Mouse (Mus musculus) Patski (cell line): Measurements from ENCODE around the gene Npr1. TPM values are rescaled to one million over a fixed set of nuclear protein-coding genes. Genes with fewer than 3 reads are reported as not detected.

Source experiments
- ATAC-seq: fragments of 100-300 bp; one replicate; pipeline ENCODE4 v1.8.0; 2021
- CTCF ChIA-PET: fragments of 350-600 bp; sonication (Branson Sonifier 250); formaldehyde crosslinking; loops from one replicate; lab custom pipeline; 2022; ENCODE audit warnings: inconsistent platforms; lab: Charles Lee
- POLR2A ChIA-PET: fragments of 350-600 bp; sonication (Branson Sonifier 250); formaldehyde crosslinking; loops from one replicate; lab custom pipeline; 2022; ENCODE audit warnings: antibody characterized with exemption, inconsistent platforms; lab: Charles Lee
- DNase-seq: peaks from one replicate; pipeline ENCODE4 v3.0.0-alpha.2; 2011; ENCODE audit warnings: low read depth, low spot score
- H3K27me3 ChIP-seq: fragments of 371-371 bp; one replicate; pipeline ENCODE4 v1.5.1; 2021
- CTCF ChIP-seq: fragments of 100-300 bp; IDR thresholded peaks from one replicate; pipeline ENCODE4 v1.5.1; 2021
- in situ Hi-C: fragments of 300-500 bp; cut with MboI; formaldehyde crosslinking; loops from 3 replicates; pipeline ENCODE4 v1.11.1; 2018; ENCODE audit warnings: low pct_unique_long_range_greater_than_20kb, mixed read lengths
- polyA plus RNA-seq: library from polyadenylated mRNA; unstranded; gene quantifications from one replicate; pipeline ENCODE4 v1.2.3, GENCODE M21; 2021

The Npr1 gene
- polyA plus RNA-seq, 1 experiment from 2014 or later = 5.3 TPM

GRCm38 (mm10) chr3:90429576-90429975 lies 36.1 kb downstream of the Npr1 start:
- in situ Hi-C loops = no loop called here
- DNase-seq = no peak
- POLR2A ChIA-PET = no interaction called here
- CTCF ChIA-PET = no interaction called here
- H3K27me3 ChIP-seq = no peaks in the 10 kb centered on the region
- ATAC-seq = no peak
- no peak for TF ChIP-seq CTCF

GRCm38 (mm10) chr3:90428186-90428585 lies 37.5 kb downstream of the Npr1 start:
- POLR2A ChIA-PET = no interaction called here
- no peak for ATAC-seq

GRCm38 (mm10) chr3:90427574-90427973 lies 38.1 kb downstream of the Npr1 start:
- in situ Hi-C loops = no loop called here
- ATAC-seq (no peak), DNase-seq (no peak)
- no peak for TF ChIP-seq CTCF
- POLR2A ChIA-PET = interaction anchor here (1.6 kb wide), 1 partner anchor 33 kb away, joined by 3 read pairs; no protein-coding TSS in a partner anchor
- CTCF ChIA-PET = interaction anchor here (2.0 kb wide), 1 partner anchor 11 kb away, joined by 6 read pairs; no protein-coding TSS in a partner anchor
- no peaks in the 10 kb centered on the region for H3K27me3 ChIP-seq

More at GRCm38 (mm10) chr3:90428186-90428585, 37.5 kb downstream of the Npr1 start:
- TF ChIP-seq CTCF = no peak
- no peak for DNase-seq
- CTCF ChIA-PET = interaction anchor here (1.0 kb wide), 1 partner anchor 40 kb away, joined by 5 read pairs; no protein-coding TSS in a partner anchor
- in situ Hi-C loops = no loop called here
- H3K27me3 ChIP-seq = no peaks in the 10 kb centered on the region

GRCm38 (mm10) chr3:90425499-90425898 lies 40.2 kb downstream of the Npr1 start:
- POLR2A ChIA-PET = interaction anchor here (0.7 kb wide), 1 partner anchor 36 kb away, joined by 3 read pairs; no protein-coding TSS in a partner anchor

GRCm38 (mm10) chr3:90423549-90423948 lies 42.1 kb downstream of the Npr1 start:
- H3K27me3 ChIP-seq = no peaks in the 10 kb centered on the region
- CTCF ChIA-PET = interaction anchor here (1.0 to 2.8 kb wide), 6 partner anchors 9 to 131 kb away, joined by 3 to 17 read pairs (median 4); partner anchors contain the start of genes Gatad2b and Ints3
- POLR2A ChIA-PET = no interaction called here
- in situ Hi-C loops = no loop called here
- no peak for DNase-seq
- no peak for TF ChIP-seq CTCF
- no peak for ATAC-seq

More at GRCm38 (mm10) chr3:90425499-90425898, 40.2 kb downstream of the Npr1 start:
- ATAC-seq = no peak
- H3K27me3 ChIP-seq = no peaks in the 10 kb centered on the region
- TF ChIP-seq CTCF = no peak
- no peak for DNase-seq
- in situ Hi-C loops = no loop called here
- CTCF ChIA-PET = interaction anchor here (1.3 to 2.0 kb wide), 3 partner anchors 9 to 30 kb away, joined by 3 to 6 read pairs (median 4); no protein-coding TSS in a partner anchor

- no peak for DNase-seq
- ChIA-PET POLR2A (interaction anchor here (0.5 kb wide), 1 partner anchor 340 kb away, joined by 3 read pairs; no protein-coding TSS in a partner anchor), CTCF (interaction anchor here (0.8 to 2.3 kb wide), 3 partner anchors 9 to 46 kb away, joined by 3 to 7 read pairs (median 3); no protein-coding TSS in a partner anchor)
- in situ Hi-C loops = no loop called here
- no peak for ATAC-seq
- H3K27me3 ChIP-seq = no peaks in the 10 kb centered on the region
- no peak for TF ChIP-seq CTCF
Observed at GRCm38 (mm10) chr3:90420696-90421095, 45.0 kb downstream of the Npr1 start.

GRCm38 (mm10) chr3:90413011-90413396 lies 52.7 kb downstream of the Npr1 start:
- ATAC-seq (no peak), DNase-seq (no peak)
- TF ChIP-seq CTCF = no peak
- ChIA-PET CTCF (interaction anchor here (0.7 to 12.9 kb wide), 17 partner anchors 10 to 296 kb away, joined by 3 to 100 read pairs (median 5); partner anchors contain the start of gene Npr1), POLR2A (interaction anchor here (1.1 kb wide), 1 partner anchor 53 kb away, joined by 6 read pairs; no protein-coding TSS in a partner anchor)
- H3K27me3 ChIP-seq = no peaks in the 10 kb centered on the region
- in situ Hi-C loops = loop anchor here (10.0 kb wide), 1 partner anchor 292 kb away; no protein-coding TSS in a partner anchor

- ChIA-PET CTCF (interaction anchor here (0.7 to 12.9 kb wide), 21 partner anchors 8 to 297 kb away, joined by 3 to 100 read pairs (median 5); partner anchors contain the start of gene Npr1), POLR2A (interaction anchor here (1.1 kb wide), 1 partner anchor 54 kb away, joined by 6 read pairs; no protein-coding TSS in a partner anchor)
- DNase-seq (no peak), ATAC-seq (peak; percentile 47)
- in situ Hi-C loops = loop anchor here (10.0 kb wide), 1 partner anchor 292 kb away; no protein-coding TSS in a partner anchor
- no peaks in the 10 kb centered on the region for H3K27me3 ChIP-seq
- TF ChIP-seq CTCF = peak; percentile 99
Observed at GRCm38 (mm10) chr3:90412312-90413010, 53.2 kb downstream of the Npr1 start.

- no peaks in the 10 kb centered on the region for H3K27me3 ChIP-seq
- in situ Hi-C loops = no loop called here
- ChIA-PET POLR2A (interaction anchor here (1.0 kb wide), 1 partner anchor 8 kb away, joined by 5 read pairs; no protein-coding TSS in a partner anchor), CTCF (interaction anchor here (1.0 to 12.9 kb wide), 5 partner anchors 11 to 60 kb away, joined by 3 to 100 read pairs (median 4); no protein-coding TSS in a partner anchor)
- DNase-seq = no peak
- TF ChIP-seq CTCF = no peak
- no peak for ATAC-seq
Observed at GRCm38 (mm10) chr3:90408721-90409120, 56.9 kb downstream of the Npr1 start.

- ATAC-seq (no peak), DNase-seq (no peak)
- ChIA-PET POLR2A (no interaction called here), CTCF (interaction anchor here (2.1 to 12.9 kb wide), 3 partner anchors 8 to 63 kb away, joined by 8 to 100 read pairs (median 9); no protein-coding TSS in a partner anchor)
- in situ Hi-C loops = no loop called here
- TF ChIP-seq CTCF = no peak
- H3K27me3 ChIP-seq = no peaks in the 10 kb centered on the region
Observed at GRCm38 (mm10) chr3:90406414-90406813, 59.3 kb downstream of the Npr1 start.
